Mouse (Mus musculus) kidney, adult 2 months (tissue): ENCODE data around the gene Tspan18. TPM values are rescaled to one million over a fixed set of nuclear protein-coding genes. Genes with fewer than 3 reads are reported as not detected.
A peak's percentile ranks its signal among the peaks of the same experiment; 100 is the strongest.

ENCODE experiments used
- DNase-seq: peaks from one replicate; pipeline ENCODE4 v3.0.0; 2021
- H3K27ac ChIP-seq: fragments of 200-500 bp; 2 replicates; pipeline ENCODE4 v1.5.1; 2012; ENCODE audit warnings: low read depth, low read length, control low read depth, inconsistent platforms; ENCODE audit not compliant: insufficient read depth
- H3K27me3 ChIP-seq: fragments of 200-500 bp; replicated peaks from 2 replicates; pipeline ENCODE4 v1.6.1; 2012; ENCODE audit warnings: mild to moderate bottlenecking, moderate library complexity, low read length, inconsistent platforms; ENCODE audit not compliant: control insufficient read depth, insufficient read depth
- H3K36me3 ChIP-seq: fragments of 200-500 bp; 2 replicates; pipeline ENCODE4 v1.6.1; 2012; ENCODE audit warnings: mild to moderate bottlenecking, moderate library complexity, low read length, inconsistent platforms; ENCODE audit not compliant: control insufficient read depth, insufficient read depth
- H3K4me1 ChIP-seq: fragments of 200-500 bp; 2 replicates; pipeline ENCODE4 v1.6.1; 2011; ENCODE audit warnings: low read length; ENCODE audit not compliant: control insufficient read depth, insufficient read depth
- H3K4me3 ChIP-seq: fragments of 200-500 bp; 2 replicates; pipeline ENCODE4 v1.5.1; 2011; ENCODE audit warnings: mild to moderate bottlenecking, low read depth, low read length, control low read depth; ENCODE audit not compliant: insufficient read depth
- CTCF ChIP-seq: fragments of 200-500 bp; conservative IDR thresholded peaks from 2 replicates; pipeline ENCODE4 v1.5.1; 2011; ENCODE audit warnings: low read depth, mild to moderate bottlenecking, control low read depth, low read length, moderate library complexity, mixed read lengths; ENCODE audit not compliant: insufficient read depth, insufficient read length
- POLR2A ChIP-seq: fragments of 200-500 bp; IDR thresholded peaks from one replicate; pipeline ENCODE4 v1.6.1; 2011; ENCODE audit warnings: low read depth, low read length, control low read depth
- WGBS: fragments of 180-500 bp; shearing (Covaris S2); methylation state at CpG from one replicate; pipeline ENCODE4 v1.1.7; 2018; 5-methylcytosine and 5-hydroxymethylcytosine counted together
- polyA plus RNA-seq: library from polyadenylated mRNA; depleted of rRNA; stranded (reverse); fragments of >200 nt; gene quantifications from 2 replicates; pipeline ENCODE4 v1.2.3, GENCODE M21; 2012

Tspan18 gene
- polyA plus RNA-seq, 1 experiment: 20.9 TPM

DNA sequence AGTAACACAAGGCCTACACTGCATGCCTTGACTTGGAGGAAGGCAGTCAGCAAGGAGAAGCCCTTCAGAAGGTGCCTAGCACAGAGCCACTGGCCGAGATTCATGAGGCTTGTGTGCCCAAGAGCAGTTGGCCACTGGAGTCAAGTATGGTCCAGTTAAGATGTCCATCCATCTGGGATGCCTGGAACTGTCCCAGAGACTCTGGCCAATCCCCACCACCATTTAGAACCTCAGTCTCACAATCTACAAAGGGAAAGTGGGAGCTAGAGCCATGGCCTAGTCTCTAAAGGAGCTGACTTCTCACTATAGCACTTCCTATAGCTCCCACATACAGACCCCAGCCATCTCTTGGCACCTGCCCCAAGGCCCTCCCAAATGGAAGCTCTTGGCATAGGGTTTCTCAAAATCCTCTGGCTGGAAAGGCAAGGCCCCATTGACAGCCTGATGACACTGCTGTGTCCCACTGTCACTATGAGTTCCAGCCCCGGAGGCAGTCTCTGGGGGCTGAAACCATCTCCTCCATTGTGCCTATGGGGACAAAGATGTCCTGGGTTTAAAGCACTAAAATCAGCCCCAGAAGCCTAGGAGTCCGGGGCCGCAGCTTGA lies 158.0 kb downstream of the Tspan18 start:
- TF ChIP-seq POLR2A: no peak
- Histone ChIP-seq H3K4me3 (no peak overlapping the region), H3K4me1 (no peaks in the 10 kb centered on the region), H3K36me3 (no peaks in the 10 kb centered on the region), H3K27me3 (no peaks in the 10 kb centered on the region), H3K27ac (no peak overlapping the region)
- DNase-seq: no peak
- 53% methylated on average over 4 of the region's 4 CpGs for WGBS

GRCm38 (mm10) chr2:93175721-93176120 lies 158.6 kb downstream of the Tspan18 start:
- TF ChIP-seq CTCF (no peak), POLR2A (no peak)
- no peaks in the 10 kb centered on the region for H3K27me3 ChIP-seq
- no peak overlapping the region for H3K27ac ChIP-seq
- no peak overlapping the region for H3K4me3 ChIP-seq
- 80% methylated on average over 2 of the region's 2 CpGs for WGBS
- no peaks in the 10 kb centered on the region for H3K36me3 ChIP-seq
- H3K4me1 ChIP-seq: no peaks in the 10 kb centered on the region
- DNase-seq: no peak

GRCm38 (mm10) chr2:93175278-93175677 lies 159.0 kb downstream of the Tspan18 start:
- Histone ChIP-seq H3K36me3 (no peaks in the 10 kb centered on the region), H3K4me1 (no peaks in the 10 kb centered on the region), H3K27ac (no peak overlapping the region), H3K27me3 (no peaks in the 10 kb centered on the region), H3K4me3 (no peak overlapping the region)
- peak; percentile 65 for DNase-seq
- no peak for TF ChIP-seq CTCF
- no peak for TF ChIP-seq POLR2A
- WGBS: 36% methylated on average over 5 of the region's 5 CpGs

DNA sequence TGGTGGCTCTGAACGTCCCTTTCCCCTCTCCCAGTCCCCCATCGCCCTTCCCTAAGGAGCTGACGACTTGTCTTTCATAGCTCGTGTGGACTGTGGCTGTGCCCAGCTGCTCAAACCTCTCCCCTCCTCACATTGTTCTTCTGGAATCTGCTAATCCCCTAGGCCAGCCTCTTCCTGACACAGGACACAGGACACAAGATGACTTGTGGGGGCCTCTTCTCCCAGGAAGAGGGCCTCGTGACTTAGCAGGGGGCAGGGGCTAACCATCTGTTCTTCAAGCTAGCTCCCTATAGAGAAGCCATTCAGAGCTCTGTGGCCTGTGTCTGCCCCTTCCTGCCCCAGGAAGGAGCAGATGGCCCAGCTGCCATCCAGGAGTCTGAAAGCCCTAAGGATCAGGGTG lies 160.1 kb downstream of the Tspan18 start:
- WGBS: 60% methylated on average over 5 of the region's 5 CpGs
- H3K4me3 ChIP-seq: no peak overlapping the region
- no peaks in the 10 kb centered on the region for H3K27me3 ChIP-seq
- TF ChIP-seq POLR2A (no peak), CTCF (no peak)
- H3K36me3 ChIP-seq: no peaks in the 10 kb centered on the region
- no peak for DNase-seq
- no peaks in the 10 kb centered on the region for H3K4me1 ChIP-seq
- no peak overlapping the region for H3K27ac ChIP-seq

GRCm38 (mm10) chr2:93172460-93172859 lies 161.8 kb downstream of the Tspan18 start:
- no peak overlapping the region for H3K27ac ChIP-seq
- DNase-seq: no peak
- H3K36me3 ChIP-seq: no peaks in the 10 kb centered on the region
- H3K4me3 ChIP-seq: no peak overlapping the region
- TF ChIP-seq CTCF (no peak), POLR2A (no peak)
- no peaks in the 10 kb centered on the region for H3K27me3 ChIP-seq
- 46% methylated on average over 5 of the region's 5 CpGs for WGBS
- H3K4me1 ChIP-seq: no peaks in the 10 kb centered on the region

DNA sequence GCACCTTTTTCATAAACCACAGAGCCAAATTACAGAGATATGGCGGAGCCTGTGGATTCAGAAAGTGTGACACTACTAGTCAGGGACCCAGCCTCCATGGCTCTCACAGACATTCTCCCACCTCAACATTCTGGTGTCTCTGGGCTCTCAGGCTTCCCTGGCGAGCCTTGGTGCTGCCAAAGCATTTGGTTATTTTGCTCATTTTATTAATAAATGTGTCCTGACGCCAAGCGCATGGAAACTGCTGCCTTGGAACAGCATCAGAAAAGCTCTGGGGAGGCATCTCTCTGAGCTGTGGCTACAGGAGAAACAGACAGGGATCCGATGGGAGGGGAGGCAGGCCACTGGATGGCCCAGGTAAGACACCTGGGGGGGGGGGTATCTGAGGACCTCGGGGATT lies 162.4 kb downstream of the Tspan18 start:
- no peak overlapping the region for H3K27ac ChIP-seq
- WGBS: 87% methylated on average over 6 of the region's 6 CpGs
- H3K4me1 ChIP-seq: no peaks in the 10 kb centered on the region
- H3K36me3 ChIP-seq: no peaks in the 10 kb centered on the region
- DNase-seq: no peak
- H3K4me3 ChIP-seq: no peak overlapping the region
- no peaks in the 10 kb centered on the region for H3K27me3 ChIP-seq
- TF ChIP-seq POLR2A (no peak), CTCF (no peak)

GRCm38 (mm10) chr2:93170845-93171200 lies 163.5 kb downstream of the Tspan18 start:
- Histone ChIP-seq H3K4me1 (no peaks in the 10 kb centered on the region), H3K27me3 (no peaks in the 10 kb centered on the region), H3K27ac (no peak overlapping the region), H3K36me3 (no peaks in the 10 kb centered on the region), H3K4me3 (no peak overlapping the region)
- WGBS: 88% methylated on average over 5 of the region's 5 CpGs
- TF ChIP-seq CTCF: no peak
- TF ChIP-seq POLR2A: no peak
- DNase-seq: no peak

DNA sequence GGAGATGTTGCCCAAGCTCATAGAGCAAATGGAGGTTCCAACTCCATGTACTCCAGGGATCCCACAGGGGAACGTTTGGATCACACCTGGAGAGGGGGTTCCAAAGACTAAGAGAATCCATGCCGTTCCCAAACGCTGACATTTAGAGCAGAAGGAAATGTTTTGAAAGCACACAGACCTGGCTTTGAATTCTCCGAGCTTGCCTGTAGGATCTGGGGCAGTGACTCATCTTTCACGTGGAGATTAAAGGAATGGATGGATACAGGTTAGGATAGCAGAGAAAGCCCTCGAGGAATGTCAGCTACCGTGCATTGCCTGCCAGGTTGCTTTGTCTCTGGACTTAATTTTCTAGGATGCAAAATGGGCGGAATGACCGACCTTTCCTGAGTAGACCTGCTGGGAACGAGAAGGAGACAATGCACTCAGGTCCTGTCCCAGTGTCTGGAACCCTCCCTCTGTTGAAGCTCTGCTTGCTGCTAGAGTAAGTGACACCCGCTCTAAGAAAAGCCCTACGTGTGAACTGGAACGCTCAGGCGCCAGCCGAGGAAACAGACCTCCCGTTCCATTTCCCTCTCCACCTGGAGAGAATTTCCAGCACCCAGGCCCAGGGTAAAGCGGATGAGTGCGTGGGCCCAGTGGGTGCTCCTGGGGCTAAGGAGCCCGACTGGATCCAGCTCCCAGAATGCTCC lies 164.0 kb downstream of the Tspan18 start:
- TF ChIP-seq POLR2A (no peak), CTCF (no peak)

More for the DNA sequence above, 164.0 kb downstream of the Tspan18 start:
- H3K27ac ChIP-seq: no peak overlapping the region
- no peaks in the 10 kb centered on the region for H3K4me1 ChIP-seq
- DNase-seq: no peak
- no peaks in the 10 kb centered on the region for H3K27me3 ChIP-seq
- H3K4me3 ChIP-seq: no peak overlapping the region
- no peaks in the 10 kb centered on the region for H3K36me3 ChIP-seq
- 74% methylated on average over 19 of the region's 19 CpGs for WGBS
